Mouse (Mus musculus) layer of hippocampus, adult 2 months (tissue): Measurements from ENCODE around the gene Fam183b. TPM values are rescaled to one million over a fixed set of nuclear protein-coding genes. Genes with fewer than 3 reads are reported as not detected.
"Not testable (repeated sequence)": the region's sequence is repeated elsewhere in the genome, so short reads cannot be mapped to it uniquely, and the experiment has no call there.

Experiments used
- DNase-seq, 2 experiments: peaks; one replicate each; pipeline ENCODE4 v3.0.0; 2022; ENCODE audit warnings: low spot score in 2 of 2
- H3K27ac ChIP-seq: fragments of 200-600 bp; 2 replicates; pipeline ENCODE4 v1.8.1; 2022
- H3K4me3 ChIP-seq: fragments of 200-600 bp; 2 replicates; pipeline ENCODE4 v1.8.1; 2022; ENCODE audit warnings: mild to moderate bottlenecking
- CTCF ChIP-seq: fragments of 200-600 bp; conservative IDR thresholded peaks from 2 replicates; pipeline ENCODE4 v1.8.1; 2022; ENCODE audit warnings: antibody characterized with exemption, mild to moderate bottlenecking, moderate library complexity
- long read RNA-seq, 2 experiments: library from polyadenylated mRNA; stranded (forward); transcript quantifications; one replicate each; pipeline ENCODE4 v2.0.0; 2021; ENCODE audit warnings: borderline mapping rate in 2 of 2
- total RNA-seq, 2 experiments: library from RNA; stranded (reverse); gene quantifications; 2 replicates each; pipeline ENCODE4 v1.2.3; 2021

Gene Fam183b
- 1 to 10 TPM; 6.3 to 7.5 TPM for total RNA-seq
- long read RNA-seq, experiment 1, partial matches to known transcripts: 0 of 5 reads
- long read RNA-seq, experiment 1, other reads (novel, unspliced or antisense): 1 of 5 reads
- long read RNA-seq, experiment 2, transcript Fam183b-202 (4 exons, 567 nt): major isoform, 5 of 10 reads
- long read RNA-seq, experiment 2, partial matches to known transcripts: 2 of 10 reads
- long read RNA-seq, experiment 2, other reads (novel, unspliced or antisense): 1 of 10 reads

GRCm38 (mm10) chr11:58801558-58802228, at the start of gene Fam183b:
Gene Fam183b (minus strand): TSS chr11:58801960.
- peak within 1 kb of the TSS; percentile 22; the same call in 1 of the 2 replicates for H3K4me3 ChIP-seq
- H3K27ac ChIP-seq: peak within 1 kb of the TSS; percentile 79
- TF ChIP-seq CTCF: no peak
- DNase-seq: peak; percentile 22 to 38

- no peak overlapping the region for H3K27ac ChIP-seq
- DNase-seq: no peak
- TF ChIP-seq CTCF: no peak
- no peak overlapping the region for H3K4me3 ChIP-seq
Observed at GRCm38 (mm10) chr11:58849731-58850130, 48.0 kb upstream of the Fam183b start.

GRCm38 (mm10) chr11:58847636-58848035, 45.9 kb upstream of the Fam183b start:
- Histone ChIP-seq H3K27ac (peak overlapping the region; percentile 91), H3K4me3 (peak overlapping the region; percentile 96)
- TF ChIP-seq CTCF: no peak
- DNase-seq: no peak

GRCm38 (mm10) chr11:58846919-58847461, 45.2 kb upstream of the Fam183b start, which contains the start of gene Gm12258:
Gene Gm12258 (plus strand): TSS chr11:58847158.
- Histone ChIP-seq H3K4me3 (peak within 1 kb of the TSS; percentile 96), H3K27ac (peak within 1 kb of the TSS; percentile 91)
- no peak for TF ChIP-seq CTCF
- peak; percentile 95 to 97 for DNase-seq

GRCm38 (mm10) chr11:58838951-58839350, 37.2 kb upstream of the Fam183b start, which contains the start of gene Olfr311:
Gene Olfr311 (plus strand): TSS chr11:58839251.
- not testable (repeated sequence) for H3K4me3 ChIP-seq, H3K27ac ChIP-seq, DNase-seq

GRCm38 (mm10) chr11:58832541-58832940, 30.8 kb upstream of the Fam183b start:
- not testable (repeated sequence) for H3K4me3 ChIP-seq, H3K27ac ChIP-seq, DNase-seq

- no peak overlapping the region for H3K4me3 ChIP-seq
- H3K27ac ChIP-seq: no peak overlapping the region
- no peak for DNase-seq
- no peak for TF ChIP-seq CTCF
Observed at GRCm38 (mm10) chr11:58829764-58830163, 28.0 kb upstream of the Fam183b start.

- not testable (repeated sequence) for H3K27ac ChIP-seq, DNase-seq, H3K4me3 ChIP-seq
Observed at GRCm38 (mm10) chr11:58828937-58829336, 27.2 kb upstream of the Fam183b start, which contains the start of gene Olfr312. Gene Olfr312 (plus strand): TSS chr11:58829237.

- Histone ChIP-seq H3K27ac (no peak overlapping the region), H3K4me3 (no peak overlapping the region)
- DNase-seq: no peak
- no peak for TF ChIP-seq CTCF
Observed at GRCm38 (mm10) chr11:58815676-58816075, 13.9 kb upstream of the Fam183b start.

GRCm38 (mm10) chr11:58814700-58815099, 12.9 kb upstream of the Fam183b start, which contains the start of gene Olfr313:
Gene Olfr313 (plus strand): TSS chr11:58815000.
- not testable (repeated sequence) for H3K27ac ChIP-seq, H3K4me3 ChIP-seq, DNase-seq

GRCm38 (mm10) chr11:58812001-58812400, 10.2 kb upstream of the Fam183b start:
- TF ChIP-seq CTCF: peak; percentile 63
- no peak overlapping the region for H3K4me3 ChIP-seq
- no peak for DNase-seq
- H3K27ac ChIP-seq: no peak overlapping the region

GRCm38 (mm10) chr11:58804393-58804792, 2.6 kb upstream of the Fam183b start:
- H3K27ac ChIP-seq: no peak overlapping the region
- TF ChIP-seq CTCF: no peak
- no peak for DNase-seq
- H3K4me3 ChIP-seq: no peak overlapping the region

- DNase-seq: no peak
- Histone ChIP-seq H3K27ac (no peak overlapping the region), H3K4me3 (no peak overlapping the region)
- TF ChIP-seq CTCF: no peak
Observed at GRCm38 (mm10) chr11:58803871-58804270, 2.1 kb upstream of the Fam183b start.
